ENCODE assay signal across 8 mouse cellular contexts in genomic region chr9:114401685-114402080, GRCm38 (mm10). TPM values are rescaled to one million over a fixed set of nuclear protein-coding genes. Genes with fewer than 3 reads are reported as not detected.
DNase-seq lines count a peak whose midpoint lies in the region; ATAC-seq lines count a peak whose summit lies in the region.

No protein-coding gene starts in this region.

- intact Hi-C loops in heart, postnatal 25 days (cut with DNase I), result no loop called here

- peak overlapping the region; percentile 89 for H3K4me2 ChIP-seq in heart, embryonic 12.5 days
- H3K4me2 ChIP-seq in kidney, embryonic 14.5 days (replicated peaks; ENCODE audit: low read depth, low read length), result peak overlapping the region; percentile 55

- peaks cover 11% of the 10 kb centered on the region; the same call in 1 of the 2 replicates for H3K4me1 ChIP-seq in heart, embryonic 12.5 days (replicated peaks)
- H3K4me1 ChIP-seq in kidney, embryonic 14.5 days (ENCODE audit: control insufficient read depth, insufficient read depth, low read length), result no peaks in the 10 kb centered on the region

- no peaks in the 10 kb centered on the region for H3K9me3 ChIP-seq in heart, embryonic 12.5 days (replicated peaks)
- H3K9me3 ChIP-seq in kidney, embryonic 14.5 days (ENCODE audit: control insufficient read depth, low read length), result peaks cover 4% of the 10 kb centered on the region; the same call in 1 of the 2 replicates

- H3K36me3 ChIP-seq in heart, embryonic 12.5 days, result peaks cover 24% of the 10 kb centered on the region
- peaks cover 20% of the 10 kb centered on the region for H3K36me3 ChIP-seq in kidney, embryonic 14.5 days (ENCODE audit: control insufficient read depth, insufficient read depth, low read length)

- H3K27me3 ChIP-seq in heart, embryonic 12.5 days (replicated peaks), result no peaks in the 10 kb centered on the region
- H3K27me3 ChIP-seq in kidney, embryonic 14.5 days (ENCODE audit: control insufficient read depth, insufficient read depth, low read length), result no peaks in the 10 kb centered on the region

- peak overlapping the region; percentile 88 for H3K9ac ChIP-seq in heart, embryonic 12.5 days
- H3K9ac ChIP-seq in kidney, embryonic 14.5 days (ENCODE audit: low read depth, low read length), result peak overlapping the region; percentile 91

- 3% methylated on average over 16 of the region's 16 CpGs for WGBS in heart, embryonic 12.5 days
- WGBS in kidney, embryonic 14.5 days, result 1% methylated on average over 16 of the region's 16 CpGs

- peak overlapping the region; percentile 67 for H3K27ac ChIP-seq in heart, embryonic 12.5 days (ENCODE audit: poor library complexity, severe bottlenecking)
- peak overlapping the region; percentile 91 for H3K27ac ChIP-seq in kidney, embryonic 14.5 days (ENCODE audit: low read depth, low read length)

- ATAC-seq in heart, embryonic 12.5 days (ENCODE audit: insufficient number of reproducible peaks, low FRiP score), result no peak
- peak; percentile 13; the same call in 1 of the 2 replicates for ATAC-seq in kidney, embryonic 14.5 days (ENCODE audit: low FRiP score, low TSS enrichment)
- peak; percentile 13 for ATAC-seq in megakaryocyte, adult 5-6 weeks (ENCODE audit: poor library complexity, severe bottlenecking)

- no peak for DNase-seq in heart, postnatal 25 days (ENCODE audit: low spot score)
- peak; percentile 49 for DNase-seq in MEL-GATA-1-ER (ENCODE audit: extremely low read depth, low read depth)
- DNase-seq in fibroblast of lung, adult 2 months (ENCODE audit: low read depth), result peak; percentile 13
- peak; percentile 30 to 63 for DNase-seq in thymus, adult 18-20 months
- no peak for DNase-seq in layer of hippocampus, adult 8-10 months (ENCODE audit: low spot score in 2 of 2)

- peak overlapping the region; percentile 93 for H3K4me3 ChIP-seq in heart, embryonic 12.5 days
- peak overlapping the region; percentile 85 for H3K4me3 ChIP-seq in kidney, embryonic 14.5 days (ENCODE audit: low read length)

RNA-seq across cellular contexts. Expression of gene Tmppe, which starts 0.8 kb away (rescaled TPM):
- polyA plus RNA-seq in heart, embryonic 12.5 days (2016; fragmentation: Nextera tagmentation; extraction: Ambion mirVana), result 11.4 and 11.9 TPM in 2 replicates
- 1 to 10 TPM; 3.4 to 4.2 TPM for total RNA-seq in heart, postnatal 25 days (2021)
- polyA plus RNA-seq in kidney, embryonic 14.5 days (2014; fragmentation: Nextera tagmentation; extraction: Ambion mirVana), result 3.7 and 4.1 TPM in 2 replicates
- 1.2 and 2.4 TPM in 2 replicates for total RNA-seq in megakaryocyte, adult 5-6 weeks (2015)
- 4.6 and 6.9 TPM in 2 replicates for total RNA-seq in megakaryocyte, adult 5-6 weeks (2017)
- total RNA-seq in layer of hippocampus, adult 8-10 months (2022), result 10 to 100 TPM; 10.6 to 13.4 (median 12.4) TPM

RNA-seq across cellular contexts. Expression of gene Glb1, which starts 0.8 kb away (rescaled TPM):
- 46.2 and 47.3 TPM in 2 replicates for polyA plus RNA-seq in heart, embryonic 12.5 days (2016; fragmentation: Nextera tagmentation; extraction: Ambion mirVana)
- 10 to 100 TPM; 14.8 to 16.3 TPM for total RNA-seq in heart, postnatal 25 days (2021)
- polyA plus RNA-seq in kidney, embryonic 14.5 days (2014; fragmentation: Nextera tagmentation; extraction: Ambion mirVana), result 30.9 and 49.6 TPM in 2 replicates
- total RNA-seq in megakaryocyte, adult 5-6 weeks (2015), result 29.8 TPM in 2 replicates
- total RNA-seq in megakaryocyte, adult 5-6 weeks (2017), result 21.2 and 24.5 TPM in 2 replicates
- total RNA-seq in layer of hippocampus, adult 8-10 months (2022), result 10 to 100 TPM; 20.2 to 40.0 (median 30.7) TPM

RNA-seq across cellular contexts. Expression of gene Crtap, which starts 11.2 kb away (rescaled TPM):
- 144 and 150 TPM in 2 replicates for polyA plus RNA-seq in heart, embryonic 12.5 days (2016; fragmentation: Nextera tagmentation; extraction: Ambion mirVana)
- total RNA-seq in heart, postnatal 25 days (2021), result 10 to 100 TPM; 30.4 to 32.4 TPM
- 113 and 125 TPM in 2 replicates for polyA plus RNA-seq in kidney, embryonic 14.5 days (2014; fragmentation: Nextera tagmentation; extraction: Ambion mirVana)
- total RNA-seq in megakaryocyte, adult 5-6 weeks (2015), result 23.8 and 32.6 TPM in 2 replicates
- 5.6 and 13.1 TPM in 2 replicates for total RNA-seq in megakaryocyte, adult 5-6 weeks (2017)
- 1 to 10 TPM; 6.1 to 9.8 (median 8.3) TPM for total RNA-seq in layer of hippocampus, adult 8-10 months (2022)

Comparison
In these comparisons a context has a peak if more than half of its experiments do, and no peak if none do; other contexts are left out.
1. DNase-seq: peak in MEL-GATA-1-ER (single experiment), fibroblast of lung, adult 2 months (single experiment) and thymus, adult 18-20 months (2 of 2); none in heart, postnatal 25 days (single experiment) and layer of hippocampus, adult 8-10 months (0 of 2).